Mouse (Mus musculus) neural tube, postnatal 0 days (tissue): ENCODE measurements around the gene Cdc45. TPM values are rescaled to one million over a fixed set of nuclear protein-coding genes. Genes with fewer than 3 reads are reported as not detected.

Experiments
- polyA plus RNA-seq: library from polyadenylated mRNA; unstranded; fragments of >200 nt; fragmentation: Nextera tagmentation; extraction: Ambion mirVana; gene quantifications from 2 replicates; pipeline ENCODE4 v1.2.1, GENCODE M21; 2015

Cdc45 gene
- 4.0 and 4.2 TPM in 2 replicates for polyA plus RNA-seq

GRCm38 (mm10) chr16:18811468-18812384 lies at the start of gene Cdc45, which contains the start of gene Ufd1:
Gene Cdc45 (minus strand): TSS chr16:18811987.
Gene Ufd1 (plus strand): TSS chr16:18811779.

GRCm38 (mm10) chr16:18836468-18837208 lies 24.9 kb upstream of the Cdc45 start, which contains the start of the genes 2510002D24Rik and Gm28539:
Gene 2510002D24Rik (plus strand): TSS chr16:18836578.
Gene Gm28539 (plus strand): TSS chr16:18836584.

GRCm38 (mm10) chr16:18776556-18777100 lies 35.2 kb downstream of the Cdc45 start, which contains the start of gene Cldn5:
Gene Cldn5 (plus strand): TSS chr16:18776847.

Other genes with a start within 250 kb of the Cdc45 start
- 2.9 and 3.3 TPM in 2 replicates for gene Tbx1, start 221.3 kb downstream of the Cdc45 start, polyA plus RNA-seq
- 10.0 and 11.1 TPM in 2 replicates for gene Gp1bb, start 189.6 kb downstream of the Cdc45 start, polyA plus RNA-seq
- gene Gm49601, start 185.6 kb downstream of the Cdc45 start, polyA plus RNA-seq: 9.6 and 12.3 TPM in 2 replicates
- 172 and 207 TPM in 2 replicates for gene Sept5, start 182.0 kb downstream of the Cdc45 start, polyA plus RNA-seq
- 126 and 157 TPM in 2 replicates for gene Cldn5, start 35.1 kb downstream of the Cdc45 start, polyA plus RNA-seq
- gene Ufd1, start 208 bp downstream of the Cdc45 start, polyA plus RNA-seq: 101 and 103 TPM in 2 replicates
- 47.7 and 57.4 TPM in 2 replicates for gene 2510002D24Rik, start 24.6 kb upstream of the Cdc45 start, polyA plus RNA-seq
- gene Gm28539, start 24.6 kb upstream of the Cdc45 start, polyA plus RNA-seq: not detected in 2 replicates
- gene Mrpl40, start 64.9 kb upstream of the Cdc45 start, polyA plus RNA-seq: 91.4 and 93.5 TPM in 2 replicates
- 20.3 and 25.6 TPM in 2 replicates for gene Hira, start 65.0 kb upstream of the Cdc45 start, polyA plus RNA-seq